Mouse (Mus musculus) G1E (cell line): ENCODE measurements around the gene Tob2. TPM values are rescaled to one million over a fixed set of nuclear protein-coding genes. Genes with fewer than 3 reads are reported as not detected.

Source experiments
- ATAC-seq: 2 replicates; pipeline ENCODE4 v1.8.0; 2016; ENCODE audit warnings: mild to moderate bottlenecking; ENCODE audit not compliant: insufficient number of reproducible peaks, poor library complexity, low FRiP score, severe bottlenecking; ENCODE audit errors: extremely low read depth
- DNase-seq: peaks from one replicate; pipeline ENCODE4 v3.0.0; 2012; ENCODE audit warnings: low spot score
- H3K27me3 ChIP-seq: 2 replicates; pipeline ENCODE4 v1.6.1; 2012; ENCODE audit warnings: mild to moderate bottlenecking, low read length, inconsistent platforms; ENCODE audit not compliant: insufficient read depth
- H3K36me3 ChIP-seq: replicated peaks from 2 replicates; pipeline ENCODE3; 2012; ENCODE audit warnings: mild to moderate bottlenecking, inconsistent platforms
- H3K4me1 ChIP-seq: 2 replicates; pipeline ENCODE4 v1.6.1; 2012; ENCODE audit warnings: low read depth, low read length, inconsistent platforms, mixed read lengths; ENCODE audit not compliant: insufficient read depth
- H3K4me3 ChIP-seq: 2 replicates; pipeline ENCODE4 v1.5.1; 2012; ENCODE audit warnings: low read depth, mild to moderate bottlenecking, inconsistent platforms, low read length, moderate library complexity, mixed read lengths
- H3K9me3 ChIP-seq: replicated peaks from 2 replicates; pipeline ENCODE4 v1.6.1; 2012; ENCODE audit warnings: inconsistent platforms
- CTCF ChIP-seq: IDR thresholded peaks from 2 replicates; pipeline ENCODE4 v1.5.1; 2012; ENCODE audit warnings: low read depth, low read length, inconsistent platforms, mixed read lengths
- GATA1 ChIP-seq: IDR thresholded peaks from 2 replicates; pipeline ENCODE4 v1.6.1; 2012; ENCODE audit warnings: borderline replicate concordance, low read length, inconsistent platforms, mixed read lengths
- GATA2 ChIP-seq: IDR thresholded peaks from 2 replicates; pipeline ENCODE4 v1.6.1; 2012; ENCODE audit warnings: low read depth, low read length, inconsistent platforms, borderline replicate concordance
- POLR2AphosphoS5 ChIP-seq: IDR thresholded peaks from 2 replicates; pipeline ENCODE4 v1.6.1; 2012; ENCODE audit warnings: low read depth, low read length, inconsistent platforms; ENCODE audit not compliant: insufficient replicate concordance
- TAL1 ChIP-seq: conservative IDR thresholded peaks from 2 replicates; pipeline ENCODE4 v1.6.1; 2012; ENCODE audit warnings: low read depth, low read length, inconsistent platforms, mixed read lengths
- polyA plus RNA-seq: library from polyadenylated mRNA; stranded (reverse); fragments of >175 nt; gene quantifications from 2 replicates; pipeline ENCODE4 v1.2.3, GENCODE M21; 2012
- total RNA-seq, 2 experiments: library from RNA; stranded (forward) in 1 of 2; stranded (reverse) in 1 of 2; fragments of 200-1000 nt in 1 of 2; fragments of >200 nt in 1 of 2; fragmentation: Nextera tagmentation in 1 of 2; gene quantifications; 2 replicates each; pipeline ENCODE4 v1.2.3; 2014 to 2017

Gene Tob2
- total and polyA plus RNA-seq, 3 experiments = 9.9 to 37.5 (median 32.3) TPM

DNA sequence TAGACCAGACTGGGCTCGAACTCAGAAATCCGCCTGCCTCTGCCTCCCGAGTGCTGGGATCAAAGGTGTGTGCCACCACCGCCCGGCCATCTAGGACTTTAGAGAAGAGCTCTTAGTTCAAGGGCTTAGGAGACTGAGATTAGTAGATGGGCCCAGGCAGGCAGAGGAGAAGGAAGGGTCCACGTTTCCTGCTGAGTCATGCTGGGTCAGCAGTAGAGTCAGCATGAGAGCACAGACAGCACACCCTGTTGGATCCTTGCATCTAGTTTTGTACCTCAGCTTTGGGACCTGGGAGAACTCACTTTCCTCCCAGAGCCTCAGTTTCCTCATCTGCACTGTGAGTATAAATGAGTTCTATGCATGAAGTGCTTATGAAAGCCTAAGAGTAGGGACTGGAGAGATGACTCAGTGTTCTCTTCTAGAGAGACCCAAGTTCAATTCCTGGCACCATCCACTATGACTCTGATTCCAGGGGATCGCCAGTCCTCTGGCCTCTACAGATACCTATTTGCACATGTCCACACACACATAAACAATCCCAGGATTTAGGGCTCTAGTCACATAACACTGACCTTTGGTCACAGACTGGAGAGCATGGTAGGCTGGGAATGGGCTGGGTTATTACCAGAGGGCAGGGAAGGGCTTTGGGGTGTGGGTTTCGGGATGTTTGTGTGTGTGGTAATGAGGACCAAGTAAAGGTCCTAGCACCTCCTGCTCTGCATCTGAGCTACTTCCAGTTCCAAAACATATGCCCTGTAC, 33.4 kb upstream of the Tob2 start:
- H3K9me3 ChIP-seq = no peaks in the 10 kb centered on the region
- ATAC-seq = peak; percentile 54; the same call in 1 of the 2 replicates
- no peak for TF ChIP-seq GATA1
- no peak for TF ChIP-seq GATA2
- no peak for TF ChIP-seq CTCF
- TF ChIP-seq POLR2AphosphoS5 = no peak
- DNase-seq = peak; percentile 26
- peaks cover 94% of the 10 kb centered on the region for H3K36me3 ChIP-seq
- peaks cover 41% of the 10 kb centered on the region for H3K4me1 ChIP-seq
- no peaks in the 10 kb centered on the region for H3K27me3 ChIP-seq
- H3K4me3 ChIP-seq = peak overlapping the region; percentile 28; the same call in 1 of the 2 replicates

DNA sequence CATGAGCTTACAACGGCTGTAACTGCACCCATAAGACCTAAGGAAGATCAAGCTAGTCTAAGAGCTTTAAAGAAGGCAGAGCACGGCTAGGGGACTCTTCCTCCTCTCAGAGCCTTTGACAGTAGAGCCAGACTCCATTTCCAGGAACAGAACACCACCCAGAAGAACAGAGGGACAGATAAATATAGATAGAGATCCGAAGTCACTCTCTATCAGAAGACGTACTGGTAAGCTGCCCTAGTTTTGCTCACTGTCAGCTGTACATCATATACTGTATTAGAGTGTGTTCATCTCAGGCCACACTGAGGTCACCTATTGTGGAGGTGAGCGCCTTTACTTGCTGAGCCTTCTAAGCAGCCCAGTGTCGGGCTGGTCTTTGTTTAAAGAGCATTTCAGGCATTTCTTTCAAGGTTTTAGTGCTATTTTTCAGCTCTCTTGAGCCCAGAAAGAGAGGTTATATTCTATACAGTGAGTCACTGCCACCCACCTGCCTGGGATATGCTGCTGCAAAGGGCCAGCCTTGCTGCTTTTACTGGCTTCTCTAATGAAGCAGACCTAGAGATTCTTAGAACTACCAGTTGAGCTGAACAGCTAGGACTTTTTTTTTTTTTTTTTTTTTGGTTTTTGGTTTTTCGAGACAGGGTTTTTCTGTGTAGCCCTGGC, 32.7 kb upstream of the Tob2 start:
- ATAC-seq (no peak), DNase-seq (no peak)
- H3K27me3 ChIP-seq = no peaks in the 10 kb centered on the region
- H3K36me3 ChIP-seq = peaks cover 93% of the 10 kb centered on the region
- H3K9me3 ChIP-seq = no peaks in the 10 kb centered on the region
- peaks cover 43% of the 10 kb centered on the region for H3K4me1 ChIP-seq
- TF ChIP-seq GATA1 (no peak), TAL1 (no peak), POLR2AphosphoS5 (no peak), GATA2 (no peak), CTCF (no peak)
- no peak overlapping the region for H3K4me3 ChIP-seq

DNA sequence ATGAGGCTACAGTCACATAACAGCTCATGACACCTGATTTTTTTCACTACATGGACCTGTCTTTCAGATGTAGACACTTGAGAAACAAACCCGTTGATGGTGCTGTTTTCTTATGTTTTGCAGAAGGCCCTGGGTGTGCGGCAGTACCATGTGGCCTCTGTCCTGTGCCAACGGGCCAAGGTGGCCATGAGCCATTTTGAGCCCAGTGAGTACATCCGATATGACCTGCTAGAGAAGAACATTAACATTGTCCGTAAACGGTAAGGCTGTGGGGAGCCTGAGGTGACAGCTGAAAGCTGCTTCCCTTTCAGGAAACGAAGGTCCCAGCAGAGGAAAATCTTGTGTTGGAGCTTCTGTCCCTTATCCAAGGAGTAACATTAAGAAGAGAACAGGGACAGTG, 30.6 kb upstream of the Tob2 start:
- ATAC-seq = no peak
- DNase-seq = no peak
- Histone ChIP-seq H3K27me3 (no peaks in the 10 kb centered on the region), H3K36me3 (peaks cover 91% of the 10 kb centered on the region), H3K9me3 (no peaks in the 10 kb centered on the region), H3K4me1 (peaks cover 44% of the 10 kb centered on the region), H3K4me3 (no peak overlapping the region)
- TF ChIP-seq POLR2AphosphoS5 (no peak), TAL1 (no peak), GATA2 (no peak), CTCF (no peak), GATA1 (no peak)

DNA sequence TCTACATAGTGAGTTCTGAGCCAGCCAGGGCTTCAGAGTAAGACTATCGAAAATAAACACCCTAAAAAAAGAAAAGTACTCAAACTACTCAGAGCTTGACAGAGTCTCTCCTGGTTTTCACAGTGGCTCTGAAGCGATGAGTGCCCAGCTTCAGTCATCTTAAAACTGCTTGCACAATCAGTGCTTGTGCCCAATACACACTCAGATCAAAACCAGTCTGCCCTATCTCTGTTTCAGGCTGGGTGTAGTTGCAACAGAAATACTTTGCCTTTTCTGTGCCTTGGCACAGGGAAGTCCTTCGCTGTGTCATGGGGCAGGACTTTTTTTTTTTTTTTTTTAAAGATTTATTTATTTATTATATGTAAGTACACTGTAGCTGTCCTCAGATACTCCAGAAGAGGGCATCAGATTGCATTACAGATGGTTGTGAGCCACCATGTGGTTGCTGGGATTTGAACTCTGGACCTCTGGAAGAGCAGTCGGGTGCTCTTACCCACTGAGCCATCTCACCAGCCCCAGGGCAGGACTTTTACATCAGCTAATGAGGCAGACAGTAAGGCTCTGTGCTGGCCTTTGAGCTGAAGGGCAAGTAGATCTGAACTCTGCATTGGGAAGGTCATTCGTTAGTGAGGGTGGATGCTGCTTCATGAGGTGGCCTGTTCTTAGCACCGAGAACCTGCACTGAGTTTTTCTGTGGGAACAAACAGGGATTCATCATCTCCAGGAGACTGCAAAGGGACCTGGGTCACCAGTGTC, 28.4 kb upstream of the Tob2 start:
- no peak for DNase-seq

DNA sequence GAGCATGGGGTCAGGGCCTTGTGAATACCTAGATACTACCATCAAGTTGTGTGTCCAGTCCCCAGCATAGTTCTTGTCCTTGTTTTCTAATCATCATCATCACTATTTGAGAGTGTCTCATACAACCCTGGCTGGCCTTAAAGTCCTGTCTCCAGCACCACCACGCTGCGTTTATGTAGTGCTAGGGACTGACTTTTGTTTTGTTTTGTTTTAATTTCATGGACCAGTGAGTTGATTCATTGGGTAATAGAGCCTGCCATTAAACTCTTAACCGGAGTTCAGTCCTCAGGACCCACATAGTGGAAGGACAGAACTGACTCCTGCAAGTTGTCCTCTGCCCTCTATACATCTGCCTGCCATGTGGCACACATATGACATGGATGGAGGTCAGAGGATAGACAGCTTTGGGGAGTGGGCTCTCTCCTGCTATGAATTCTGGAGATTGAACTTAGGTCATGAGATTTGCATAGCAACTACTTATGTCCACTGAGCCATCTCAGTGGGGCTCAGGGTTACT, 26.9 kb upstream of the Tob2 start:
- H3K4me1 ChIP-seq = peaks cover 28% of the 10 kb centered on the region
- no peak for ATAC-seq

More for the DNA sequence above, 28.4 kb upstream of the Tob2 start:
- Histone ChIP-seq H3K36me3 (peaks cover 90% of the 10 kb centered on the region), H3K27me3 (no peaks in the 10 kb centered on the region), H3K9me3 (no peaks in the 10 kb centered on the region), H3K4me3 (no peak overlapping the region), H3K4me1 (peaks cover 42% of the 10 kb centered on the region)
- no peak for ATAC-seq
- TF ChIP-seq GATA2 (no peak), GATA1 (no peak), CTCF (no peak), POLR2AphosphoS5 (no peak), TAL1 (no peak)

DNA sequence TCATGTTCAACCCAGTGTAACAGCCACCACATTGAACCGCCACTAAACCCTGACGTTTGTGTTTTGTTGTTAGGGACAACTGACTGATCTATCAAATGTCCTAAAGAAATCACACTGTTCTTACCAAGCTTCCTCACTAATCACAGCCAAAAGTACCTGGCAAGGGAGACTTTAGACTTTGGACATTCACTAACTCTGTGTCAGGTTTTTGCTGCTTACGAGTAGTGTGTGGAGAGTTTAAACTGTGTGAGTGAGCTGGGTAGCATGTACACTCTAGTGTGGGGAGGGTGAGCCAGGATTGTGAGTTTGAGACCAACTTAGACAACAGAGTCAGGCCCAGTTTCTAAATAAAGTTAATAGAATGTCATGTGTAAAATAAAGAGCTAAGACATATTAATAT, 23.8 kb upstream of the Tob2 start:
- Histone ChIP-seq H3K9me3 (no peaks in the 10 kb centered on the region), H3K4me3 (no peak overlapping the region), H3K27me3 (no peaks in the 10 kb centered on the region), H3K4me1 (peaks cover 19% of the 10 kb centered on the region; the same call in 1 of the 2 replicates), H3K36me3 (peaks cover 87% of the 10 kb centered on the region)
- ATAC-seq (no peak), DNase-seq (no peak)
- TF ChIP-seq TAL1 (no peak), GATA2 (no peak), CTCF (no peak), GATA1 (no peak), POLR2AphosphoS5 (no peak)

More for the DNA sequence above, 26.9 kb upstream of the Tob2 start:
- H3K4me3 ChIP-seq = no peak overlapping the region
- H3K9me3 ChIP-seq = no peaks in the 10 kb centered on the region
- no peaks in the 10 kb centered on the region for H3K27me3 ChIP-seq
- no peak for DNase-seq
- H3K36me3 ChIP-seq = peaks cover 90% of the 10 kb centered on the region
- no peak for TF ChIP-seq GATA2
- TF ChIP-seq POLR2AphosphoS5 = no peak
- TF ChIP-seq CTCF = no peak
- no peak for TF ChIP-seq TAL1
- no peak for TF ChIP-seq GATA1
